Mouse (Mus musculus) liver, embryonic 14.5 days (tissue): ENCODE data around the gene Dse.

Source experiments
- CTCF ChIP-seq: IDR thresholded peaks from 2 replicates; pipeline ENCODE4 v1.5.1; 2016; ENCODE audit warnings: antibody characterized with exemption, low read depth, control low read depth
- EP300 ChIP-seq: IDR thresholded peaks from 2 replicates; pipeline ENCODE4 v1.6.1; 2016; ENCODE audit warnings: antibody characterized with exemption, low read depth

DNA sequence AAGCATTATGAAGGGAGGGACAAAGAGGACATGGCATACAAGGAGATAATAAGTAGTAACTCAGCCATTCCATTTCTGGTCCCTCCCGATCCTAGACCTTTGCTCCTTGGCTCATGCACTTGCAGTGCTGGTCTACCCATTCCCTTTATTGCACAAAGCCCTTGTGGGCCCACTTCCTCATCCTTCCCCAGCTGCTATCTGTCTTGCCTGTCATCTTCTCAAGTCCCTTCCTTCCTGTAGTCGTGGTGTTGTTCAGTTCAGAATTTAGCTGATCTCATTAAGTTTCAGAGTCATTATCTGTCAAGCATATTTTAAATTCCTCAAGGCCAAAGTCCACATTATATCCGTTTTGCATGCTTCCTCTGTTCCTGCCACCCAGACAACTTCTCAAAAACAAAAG, 9.5 kb downstream of the Dse start:
- TF ChIP-seq EP300, result no peak
- TF ChIP-seq CTCF, result no peak
